Mouse (Mus musculus) kidney, embryonic 16.5 days (tissue): ENCODE measurements around the gene Hs3st6. TPM values are rescaled to one million over a fixed set of nuclear protein-coding genes. Genes with fewer than 3 reads are reported as not detected.
"Not testable (repeated sequence)": the region's sequence is repeated elsewhere in the genome, so short reads cannot be mapped to it uniquely, and the experiment has no call there.

Experiments used
- ATAC-seq: fragments of 200-750 bp; cut with Nextera tagmentation; 2 replicates; pipeline ENCODE4 v1.8.0; 2017; ENCODE audit warnings: moderate TSS enrichment; ENCODE audit not compliant: low FRiP score, low TSS enrichment
- H3K27ac ChIP-seq: fragments of 300-500 bp; sonication (generic); 2 replicates; pipeline ENCODE4 v1.5.1; 2014; ENCODE audit warnings: low read length
- H3K27me3 ChIP-seq: fragments of 300-500 bp; sonication (generic); 2 replicates; pipeline ENCODE4 v1.6.1; 2014; ENCODE audit warnings: low read length, control low read depth, mixed read lengths; ENCODE audit not compliant: insufficient read depth
- H3K36me3 ChIP-seq: fragments of 300-500 bp; sonication (generic); 2 replicates; pipeline ENCODE4 v1.6.1; 2014; ENCODE audit warnings: low read length, control low read depth, mixed read lengths; ENCODE audit not compliant: insufficient read depth
- H3K4me1 ChIP-seq: fragments of 300-500 bp; sonication (generic); 2 replicates; pipeline ENCODE4 v1.6.1; 2014; ENCODE audit warnings: low read length, control low read depth, mixed read lengths; ENCODE audit not compliant: insufficient read depth
- H3K4me2 ChIP-seq: fragments of 300-500 bp; sonication (generic); replicated peaks from 2 replicates; pipeline ENCODE4 v1.6.1; 2014; ENCODE audit warnings: low read depth, low read length
- H3K4me3 ChIP-seq: fragments of 300-500 bp; sonication (generic); 2 replicates; pipeline ENCODE4 v1.5.1; 2014; ENCODE audit warnings: mild to moderate bottlenecking, low read length
- H3K9ac ChIP-seq: fragments of 300-500 bp; sonication (generic); replicated peaks from 2 replicates; pipeline ENCODE4 v1.6.1; 2014; ENCODE audit warnings: low read length
- H3K9me3 ChIP-seq: fragments of 300-500 bp; sonication (generic); 2 replicates; pipeline ENCODE4 v1.6.1; 2016; ENCODE audit warnings: low read length, control low read depth
- WGBS: fragments of 180-500 bp; shearing (Covaris S2); extraction: QIAGEN DNeasy Blood & Tissue Kit; methylation state at CpG from one replicate; pipeline ENCODE4 v1.1.7; 2014; 5-methylcytosine and 5-hydroxymethylcytosine counted together
- polyA plus RNA-seq: library from polyadenylated mRNA; unstranded; fragments of >200 nt; fragmentation: Nextera tagmentation; extraction: Ambion mirVana; gene quantifications from 2 replicates; pipeline ENCODE4 v1.2.1, GENCODE M21; 2015

Gene Hs3st6
- polyA plus RNA-seq, 1 experiment from 2014 or later, result 23.0 TPM

DNA sequence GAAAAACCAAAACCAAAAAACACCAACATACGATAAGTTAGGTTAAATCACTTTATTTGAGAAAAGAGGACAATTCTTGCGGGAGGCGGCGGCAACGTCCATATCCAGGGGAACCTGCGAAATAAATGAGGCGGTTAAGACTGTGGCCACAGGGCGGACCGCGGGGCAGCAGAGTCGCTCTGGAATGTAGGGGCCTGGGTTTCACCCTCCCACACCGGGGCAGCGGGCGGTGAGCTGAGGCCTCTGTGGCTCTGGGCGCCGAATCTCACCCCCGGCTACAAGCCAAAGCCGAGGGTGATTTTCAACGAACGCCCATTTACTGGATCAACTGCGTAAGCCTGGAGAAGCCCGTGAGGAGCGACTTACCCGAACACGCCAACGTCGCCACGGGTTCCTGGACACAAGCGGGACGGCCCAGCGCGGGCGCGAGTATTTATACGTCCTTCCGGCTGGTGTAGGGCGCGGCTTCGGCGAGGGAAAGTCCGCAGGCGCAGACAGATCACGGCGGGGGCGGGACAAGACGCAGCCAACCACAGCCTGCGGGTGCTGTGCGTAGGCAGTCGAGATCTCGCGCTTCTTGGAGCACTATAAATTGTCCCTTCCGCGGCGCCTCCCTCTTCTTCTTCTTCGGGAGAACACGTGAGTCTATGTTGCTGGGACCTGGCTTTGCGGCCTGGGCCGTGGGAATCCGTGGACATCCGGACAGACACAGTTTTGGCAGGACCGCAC, 33.1 kb upstream of the Hs3st6 start:
- peak; percentile 98 for ATAC-seq

DNA sequence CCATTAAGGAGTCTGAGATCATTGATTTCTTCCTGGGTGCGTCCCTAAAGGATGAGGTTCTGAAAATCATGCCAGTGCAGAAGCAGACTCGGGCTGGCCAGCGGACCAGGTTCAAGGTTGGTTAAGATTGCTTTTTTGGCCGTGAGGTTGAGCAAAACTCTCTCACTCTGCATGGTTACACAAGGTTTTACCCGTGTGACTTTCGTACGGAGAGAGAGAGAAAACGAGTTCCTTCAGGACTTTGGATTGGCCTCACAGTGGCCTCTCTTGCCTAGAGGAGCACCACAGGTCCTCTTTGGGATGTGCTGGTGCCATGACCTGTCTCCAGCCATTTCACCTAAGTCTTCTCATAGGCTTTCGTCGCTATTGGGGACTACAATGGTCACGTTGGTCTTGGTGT, 32.2 kb upstream of the Hs3st6 start:
- WGBS, result under 1% methylated on average over 11 of the region's 11 CpGs
- ATAC-seq, H3K27me3 ChIP-seq, H3K27ac ChIP-seq, H3K9me3 ChIP-seq: not testable (repeated sequence)
- H3K9ac ChIP-seq, result peak overlapping the region; percentile 66
- peaks cover 36% of the 10 kb centered on the region for H3K4me1 ChIP-seq
- peak overlapping the region; percentile 82 for H3K4me2 ChIP-seq
- H3K36me3 ChIP-seq, result peaks cover 20% of the 10 kb centered on the region
- H3K4me3 ChIP-seq, result peak overlapping the region; percentile 96

More for the DNA sequence above, 33.1 kb upstream of the Hs3st6 start:
- Histone ChIP-seq H3K36me3 (peaks cover 20% of the 10 kb centered on the region), H3K27me3 (no peaks in the 10 kb centered on the region), H3K4me3 (peak overlapping the region; percentile 96), H3K9me3 (no peaks in the 10 kb centered on the region), H3K4me2 (peak overlapping the region; percentile 82), H3K9ac (peak overlapping the region; percentile 92), H3K27ac (peak overlapping the region; percentile 93), H3K4me1 (peaks cover 42% of the 10 kb centered on the region)
- WGBS, result under 1% methylated on average over 61 of the region's 61 CpGs

DNA sequence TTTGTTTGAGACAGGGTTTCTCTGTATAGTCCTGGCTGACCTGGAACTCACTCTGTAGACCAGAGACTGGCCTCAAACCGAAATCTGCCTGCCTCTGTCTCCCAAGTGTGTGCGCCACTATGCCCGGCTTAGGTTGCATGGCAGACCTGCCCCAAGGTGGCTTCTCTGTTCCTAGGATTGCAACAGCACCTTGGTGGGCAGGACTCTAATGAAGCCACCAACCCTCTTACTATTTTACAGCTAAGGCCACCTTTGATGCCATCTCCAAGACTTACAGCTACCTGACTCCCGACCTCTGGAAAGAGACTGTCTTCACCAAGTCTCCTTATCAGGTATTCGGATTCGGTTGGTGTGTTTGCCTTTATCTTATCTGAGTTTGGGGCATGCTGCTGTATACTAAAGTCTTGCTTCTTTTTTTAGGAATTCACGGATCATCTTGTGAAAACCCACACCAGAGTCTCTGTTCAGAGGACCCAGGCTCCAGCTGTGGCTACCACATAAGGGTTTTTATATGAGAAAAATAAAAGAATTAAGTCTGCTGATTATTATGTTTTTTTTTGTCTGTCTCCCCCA, 31.3 kb upstream of the Hs3st6 start:
- H3K4me1 ChIP-seq, result peaks cover 32% of the 10 kb centered on the region
- H3K27ac ChIP-seq, H3K9me3 ChIP-seq, ATAC-seq, H3K27me3 ChIP-seq: not testable (repeated sequence)
- H3K4me2 ChIP-seq, result peak overlapping the region; percentile 82
- peak overlapping the region; percentile 96 for H3K4me3 ChIP-seq
- peak overlapping the region; percentile 70 for H3K9ac ChIP-seq
- H3K36me3 ChIP-seq, result peaks cover 20% of the 10 kb centered on the region
- 53% methylated on average over 7 of the region's 7 CpGs for WGBS

DNA sequence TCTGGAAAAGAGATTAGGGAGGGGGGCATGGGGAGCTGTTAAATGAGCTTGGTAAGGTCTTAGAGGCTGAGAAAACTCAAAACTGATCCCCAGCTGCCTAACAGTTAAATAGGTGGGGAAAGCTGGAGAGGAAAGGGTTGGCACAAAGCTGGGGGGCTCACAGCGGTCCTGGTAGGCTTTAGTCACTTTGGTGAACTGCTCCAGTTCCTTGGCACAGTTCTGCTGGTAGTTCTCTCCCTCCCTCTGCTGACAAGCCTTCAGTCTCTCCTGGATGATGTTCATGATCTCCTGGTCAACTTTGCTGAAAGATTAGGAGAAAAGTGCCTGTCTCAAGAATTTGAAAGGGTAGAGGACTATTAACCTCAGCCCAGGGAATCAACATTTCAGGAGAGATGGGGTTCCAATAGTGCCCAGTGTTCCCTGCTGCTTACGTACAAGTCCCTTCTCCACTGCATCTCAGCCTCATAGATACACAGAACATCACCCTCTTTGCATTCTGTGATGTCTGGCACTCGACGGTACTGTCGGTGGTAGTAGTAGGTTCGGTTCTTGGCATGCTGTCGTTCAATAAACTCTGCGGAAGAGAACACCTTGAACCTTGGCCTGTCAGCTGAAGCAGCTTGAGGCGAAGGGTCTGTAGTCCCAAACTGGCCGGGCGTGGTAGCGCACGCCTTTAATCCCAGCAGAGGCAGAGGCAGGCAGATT, 30.4 kb upstream of the Hs3st6 start:
- Histone ChIP-seq H3K9me3 (no peaks in the 10 kb centered on the region), H3K4me2 (peak overlapping the region; percentile 82), H3K27me3 (no peaks in the 10 kb centered on the region), H3K9ac (peak overlapping the region; percentile 70; the same call in 1 of the 2 replicates), H3K4me3 (peak overlapping the region; percentile 96), H3K36me3 (peaks cover 20% of the 10 kb centered on the region), H3K27ac (peak overlapping the region; percentile 33; the same call in 1 of the 2 replicates), H3K4me1 (peaks cover 32% of the 10 kb centered on the region)
- WGBS, result 36% methylated on average over 13 of the region's 13 CpGs
- no peak for ATAC-seq

DNA sequence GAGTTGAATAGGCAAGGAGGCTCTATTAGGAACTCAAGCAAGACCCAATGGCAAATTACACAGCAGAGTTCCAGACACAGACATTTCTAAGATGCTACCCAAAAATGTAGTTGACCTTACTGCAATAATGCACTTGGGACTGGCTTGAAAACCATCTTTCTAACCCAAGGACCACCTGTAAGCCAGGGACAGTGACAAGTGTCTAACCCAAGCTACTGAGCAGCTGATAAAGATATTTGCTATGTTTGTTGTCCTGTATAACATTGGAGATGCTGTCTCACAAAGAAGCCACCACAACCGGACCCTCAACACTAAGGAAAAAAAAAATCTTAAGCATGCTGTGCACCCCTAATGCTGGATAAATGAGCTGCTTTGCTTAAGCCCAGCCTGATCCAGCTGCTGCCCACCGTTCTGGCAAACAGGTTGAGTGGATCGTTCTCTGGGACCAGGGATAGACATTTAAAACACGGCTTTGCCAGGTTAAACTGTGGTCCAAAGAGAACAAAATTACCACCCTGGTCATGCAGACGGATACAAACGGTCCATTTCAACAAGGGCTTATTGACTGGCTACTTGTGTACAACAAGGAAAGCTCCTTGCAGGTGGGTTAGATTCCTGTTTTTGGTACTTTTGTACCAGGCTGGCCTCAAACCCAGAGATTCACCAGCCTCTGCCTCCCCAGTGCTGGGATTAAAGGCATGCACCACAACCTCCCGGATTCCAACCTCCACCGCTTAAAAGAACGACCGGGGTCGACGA, 29.5 kb upstream of the Hs3st6 start:
- Histone ChIP-seq H3K36me3 (peaks cover 16% of the 10 kb centered on the region), H3K4me2 (peak overlapping the region; percentile 82), H3K9me3 (no peaks in the 10 kb centered on the region), H3K4me3 (peak overlapping the region; percentile 96), H3K27ac (peak overlapping the region; percentile 87), H3K27me3 (no peaks in the 10 kb centered on the region), H3K9ac (peak overlapping the region; percentile 87), H3K4me1 (peaks cover 32% of the 10 kb centered on the region)
- ATAC-seq, result no peak
- under 1% methylated on average over 12 of the region's 12 CpGs for WGBS

DNA sequence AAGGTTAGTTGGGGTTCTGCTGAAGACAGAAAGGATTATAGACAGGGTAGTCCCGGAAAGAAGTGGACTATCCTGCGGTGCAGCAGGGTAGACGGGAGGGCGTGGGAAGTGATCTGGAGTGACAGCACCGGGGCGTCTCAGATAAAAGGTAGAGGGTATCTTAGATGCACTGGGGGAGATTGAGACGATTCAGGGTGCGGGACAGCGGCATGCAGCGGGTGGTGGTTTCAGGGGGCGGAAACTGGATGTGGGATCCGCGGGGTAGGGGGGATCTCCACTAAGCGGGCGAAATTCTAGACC, 29.0 kb upstream of the Hs3st6 start:
- under 1% methylated on average over 15 of the region's 15 CpGs for WGBS
- H3K4me2 ChIP-seq, result peak overlapping the region; percentile 82
- H3K9me3 ChIP-seq, result no peaks in the 10 kb centered on the region
- peaks cover 27% of the 10 kb centered on the region for H3K4me1 ChIP-seq
- peak overlapping the region; percentile 96 for H3K4me3 ChIP-seq
- H3K27ac ChIP-seq, result peak overlapping the region; percentile 87
- no peaks in the 10 kb centered on the region for H3K27me3 ChIP-seq
- peak; percentile 8 for ATAC-seq
- H3K9ac ChIP-seq, result peak overlapping the region; percentile 87
- peaks cover 16% of the 10 kb centered on the region for H3K36me3 ChIP-seq

DNA sequence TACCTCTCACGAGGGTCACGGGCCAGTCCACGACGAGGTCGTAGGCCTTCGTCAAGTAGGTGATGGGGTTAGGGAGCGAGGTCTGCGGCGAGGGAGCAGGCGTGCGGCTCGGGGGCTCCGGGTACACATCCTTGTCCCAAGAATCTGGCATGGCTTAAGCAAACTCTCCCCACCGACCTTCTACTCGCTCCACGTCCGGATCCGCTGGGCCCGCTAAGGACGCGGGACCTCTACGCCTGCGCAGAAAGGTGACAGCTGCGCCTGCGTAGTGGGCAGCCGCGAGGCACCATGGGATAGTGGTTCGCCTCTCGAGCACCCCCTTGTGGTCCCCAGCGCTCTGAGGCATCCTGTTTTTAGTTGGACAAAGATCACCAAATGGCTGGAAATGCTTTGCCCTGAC, 28.6 kb upstream of the Hs3st6 start, which contains the start of gene Ndufb10:
TSS of gene Ndufb10 (minus strand) at position 295 of the 400 bp plus-strand sequence.
- Histone ChIP-seq H3K27ac (peak within 1 kb of the TSS; percentile 87), H3K4me2 (peak within 1 kb of the TSS; percentile 82), H3K27me3 (no peaks in the 10 kb centered on the region), H3K4me3 (peak within 1 kb of the TSS; percentile 96), H3K9me3 (no peaks in the 10 kb centered on the region), H3K4me1 (peaks cover 25% of the 10 kb centered on the region), H3K36me3 (peaks cover 16% of the 10 kb centered on the region), H3K9ac (peak within 1 kb of the TSS; percentile 87)
- peak; percentile 75 for ATAC-seq
- 0% methylated on average over 30 of the region's 30 CpGs for WGBS

DNA sequence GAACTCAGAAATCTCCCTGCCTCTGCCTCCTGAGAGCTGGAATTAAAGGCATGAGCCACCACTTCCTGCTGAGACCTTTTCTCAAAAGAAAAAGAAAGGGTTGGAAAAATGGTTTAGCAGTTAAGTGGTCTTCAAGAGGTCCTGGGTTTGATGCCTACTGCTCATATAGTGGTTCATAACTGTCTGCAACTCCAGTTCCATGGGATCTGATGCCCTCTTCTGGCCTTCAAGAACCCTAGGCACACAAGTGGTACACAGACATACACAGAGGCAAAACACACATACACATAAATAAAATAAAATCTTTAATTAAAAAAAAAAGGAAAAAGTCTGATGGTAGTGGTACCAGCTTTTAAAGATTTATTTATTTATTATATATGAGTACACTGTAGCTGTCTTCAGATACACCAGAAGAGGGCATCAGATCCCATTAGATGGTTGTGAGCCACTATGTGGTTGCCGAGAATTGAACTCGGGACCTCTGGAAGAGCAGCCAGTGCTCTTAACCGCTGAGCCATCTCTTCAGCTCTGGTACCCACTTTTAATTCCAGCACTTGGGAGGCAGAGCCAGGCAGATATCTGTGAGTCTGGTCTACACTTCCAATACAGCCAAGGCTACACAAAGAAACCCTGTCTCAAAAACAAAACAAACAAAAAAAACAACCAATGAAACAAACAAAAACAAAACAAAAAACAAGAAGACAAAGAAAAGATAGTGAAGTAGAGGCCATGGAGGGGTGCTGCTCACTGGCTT, 27.0 kb upstream of the Hs3st6 start:
- ATAC-seq, result no peak
- WGBS, result 70% methylated on average over 3 of the region's 3 CpGs

DNA sequence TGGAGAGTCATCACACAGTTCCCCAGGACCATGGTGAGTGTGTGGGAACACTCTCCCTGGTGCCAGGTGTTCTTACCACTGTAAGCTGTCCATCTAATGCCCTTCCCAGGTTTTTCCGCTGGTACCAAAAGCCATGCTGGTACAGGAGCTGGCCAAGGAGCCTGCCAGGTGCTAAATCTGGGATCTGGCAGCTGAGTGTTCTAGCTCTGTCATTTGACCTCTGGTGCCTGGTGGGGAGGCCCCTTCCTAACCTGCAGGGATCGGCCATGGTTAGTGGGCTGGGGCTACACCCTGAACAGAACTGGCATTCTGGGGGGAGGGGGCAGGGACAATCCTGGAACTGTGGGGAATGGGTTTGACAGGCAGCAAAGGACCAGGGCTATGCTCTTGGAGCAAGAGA, 25.2 kb upstream of the Hs3st6 start, which contains the start of gene Rpl3l:
TSS of gene Rpl3l (plus strand) at position 203 of the 400 bp plus-strand sequence.
- H3K4me1 ChIP-seq, result peaks cover 9% of the 10 kb centered on the region
- H3K36me3 ChIP-seq, result 0 out of 2 replicates have a peak, but pooled peaks cover 1% of the 10 kb centered on the region
- H3K4me2 ChIP-seq, result no peak within 1 kb of the TSS
- no peak within 1 kb of the TSS; the same call in 1 of the 2 replicates for H3K9ac ChIP-seq
- 69% methylated on average over 2 of the region's 2 CpGs for WGBS
- H3K4me3 ChIP-seq, result no peak within 1 kb of the TSS
- H3K9me3 ChIP-seq, result no peaks in the 10 kb centered on the region
- no peaks in the 10 kb centered on the region for H3K27me3 ChIP-seq
- ATAC-seq, result no peak
- no peak within 1 kb of the TSS for H3K27ac ChIP-seq

More for the DNA sequence above, 27.0 kb upstream of the Hs3st6 start:
- no peak overlapping the region for H3K4me2 ChIP-seq
- no peak overlapping the region for H3K27ac ChIP-seq
- H3K4me1 ChIP-seq, result peaks cover 25% of the 10 kb centered on the region
- H3K9ac ChIP-seq, result no peak overlapping the region
- H3K36me3 ChIP-seq, result peaks cover 16% of the 10 kb centered on the region
- no peak overlapping the region for H3K4me3 ChIP-seq
- no peaks in the 10 kb centered on the region for H3K9me3 ChIP-seq
- no peaks in the 10 kb centered on the region for H3K27me3 ChIP-seq
